Mouse (Mus musculus) lung, postnatal 0 days (tissue): ENCODE data around the gene Fstl3. TPM values are rescaled to one million over a fixed set of nuclear protein-coding genes. Genes with fewer than 3 reads are reported as not detected.
A peak's percentile ranks its signal among the peaks of the same experiment; 100 is the strongest.

Experiments used
- ATAC-seq: fragments of 200-750 bp; cut with Nextera tagmentation; 2 replicates; pipeline ENCODE4 v1.8.0; 2017; ENCODE audit warnings: moderate library complexity
- DNase-seq: peaks from one replicate; pipeline ENCODE4 v3.0.0-alpha.2; 2016; ENCODE audit warnings: low spot score
- H3K27ac ChIP-seq: fragments of 300-500 bp; sonication (generic); 2 replicates; pipeline ENCODE4 v1.5.1; 2014; ENCODE audit warnings: antibody characterized with exemption, mild to moderate bottlenecking, low read length, mixed read lengths
- H3K27me3 ChIP-seq: fragments of 300-500 bp; sonication (generic); replicated peaks from 2 replicates; pipeline ENCODE4 v1.6.1; 2014; ENCODE audit warnings: low read length, mixed read lengths; ENCODE audit not compliant: insufficient read depth
- H3K36me3 ChIP-seq: fragments of 300-500 bp; sonication (generic); 2 replicates; pipeline ENCODE4 v1.6.1; 2014; ENCODE audit warnings: low read length, mixed read lengths; ENCODE audit not compliant: insufficient read depth
- H3K4me1 ChIP-seq: fragments of 300-500 bp; sonication (generic); 2 replicates; pipeline ENCODE4 v1.6.1; 2014; ENCODE audit warnings: antibody characterized with exemption, low read depth, low read length, mixed read lengths; ENCODE audit not compliant: insufficient read depth
- H3K4me2 ChIP-seq: fragments of 300-500 bp; sonication (generic); replicated peaks from 2 replicates; pipeline ENCODE4 v1.6.1; 2014; ENCODE audit warnings: low read depth, mild to moderate bottlenecking, low read length, moderate library complexity, mixed read lengths
- H3K4me3 ChIP-seq: fragments of 300-500 bp; sonication (generic); 2 replicates; pipeline ENCODE4 v1.5.1; 2014; ENCODE audit warnings: low read depth, low read length
- H3K9ac ChIP-seq: fragments of 300-500 bp; sonication (generic); replicated peaks from 2 replicates; pipeline ENCODE4 v1.6.1; 2014; ENCODE audit warnings: low read depth, mild to moderate bottlenecking
- H3K9me3 ChIP-seq: fragments of 300-500 bp; sonication (generic); 2 replicates; pipeline ENCODE4 v1.6.1; 2016; ENCODE audit warnings: low read length, mixed read lengths
- CTCF ChIP-seq: IDR thresholded peaks from 2 replicates; pipeline ENCODE4 v1.5.1; 2016; ENCODE audit warnings: antibody characterized with exemption, mild to moderate bottlenecking
- EP300 ChIP-seq: IDR thresholded peaks from 2 replicates; pipeline ENCODE4 v1.6.1; 2016; ENCODE audit warnings: antibody characterized with exemption, mild to moderate bottlenecking, control low read depth
- WGBS: fragments of 180-500 bp; shearing (Covaris S2); extraction: QIAGEN DNeasy Blood & Tissue Kit; methylation state at CpG from one replicate; pipeline ENCODE4 v1.1.7; 2014; 5-methylcytosine and 5-hydroxymethylcytosine counted together
- polyA plus RNA-seq: library from polyadenylated mRNA; unstranded; fragments of >200 nt; fragmentation: Nextera tagmentation; extraction: Ambion mirVana; gene quantifications from 2 replicates; pipeline ENCODE4 v1.2.1, GENCODE M21; 2015

The Fstl3 gene
- polyA plus RNA-seq, 1 experiment from 2014 or later = 39.9 TPM

DNA sequence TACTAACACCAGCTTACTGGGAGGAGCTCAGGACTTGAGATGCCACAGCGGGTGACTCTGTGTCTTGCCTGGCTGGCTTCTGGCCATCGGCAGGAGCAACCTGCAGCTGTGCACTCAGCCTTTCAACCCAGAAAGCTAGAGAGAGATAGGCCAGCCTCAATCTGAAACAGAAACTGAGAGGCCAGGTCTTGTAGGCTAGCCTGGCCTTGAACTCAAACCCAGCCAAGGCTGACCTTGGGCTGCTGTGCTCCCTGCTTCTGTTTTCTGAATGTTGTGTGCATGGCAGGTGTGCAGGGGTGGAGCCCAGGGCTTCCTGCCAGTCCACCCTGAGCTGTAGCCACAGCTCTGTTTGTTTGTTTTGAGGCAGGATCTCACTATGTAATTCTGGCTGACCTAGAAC lies 3.9 kb upstream of the Fstl3 start:
- H3K9ac ChIP-seq = no peak overlapping the region
- no peak overlapping the region for H3K4me2 ChIP-seq
- WGBS = 79% methylated on average over 2 of the region's 2 CpGs
- H3K9me3 ChIP-seq = no peaks in the 10 kb centered on the region
- no peak for TF ChIP-seq EP300
- TF ChIP-seq CTCF = no peak
- ATAC-seq (no peak), DNase-seq (no peak)
- H3K27ac ChIP-seq = no peak overlapping the region
- H3K27me3 ChIP-seq = no peaks in the 10 kb centered on the region
- H3K4me1 ChIP-seq = 0 out of 2 replicates have a peak, but pooled peaks cover 8% of the 10 kb centered on the region
- H3K4me3 ChIP-seq = no peak overlapping the region
- no peaks in the 10 kb centered on the region for H3K36me3 ChIP-seq

DNA sequence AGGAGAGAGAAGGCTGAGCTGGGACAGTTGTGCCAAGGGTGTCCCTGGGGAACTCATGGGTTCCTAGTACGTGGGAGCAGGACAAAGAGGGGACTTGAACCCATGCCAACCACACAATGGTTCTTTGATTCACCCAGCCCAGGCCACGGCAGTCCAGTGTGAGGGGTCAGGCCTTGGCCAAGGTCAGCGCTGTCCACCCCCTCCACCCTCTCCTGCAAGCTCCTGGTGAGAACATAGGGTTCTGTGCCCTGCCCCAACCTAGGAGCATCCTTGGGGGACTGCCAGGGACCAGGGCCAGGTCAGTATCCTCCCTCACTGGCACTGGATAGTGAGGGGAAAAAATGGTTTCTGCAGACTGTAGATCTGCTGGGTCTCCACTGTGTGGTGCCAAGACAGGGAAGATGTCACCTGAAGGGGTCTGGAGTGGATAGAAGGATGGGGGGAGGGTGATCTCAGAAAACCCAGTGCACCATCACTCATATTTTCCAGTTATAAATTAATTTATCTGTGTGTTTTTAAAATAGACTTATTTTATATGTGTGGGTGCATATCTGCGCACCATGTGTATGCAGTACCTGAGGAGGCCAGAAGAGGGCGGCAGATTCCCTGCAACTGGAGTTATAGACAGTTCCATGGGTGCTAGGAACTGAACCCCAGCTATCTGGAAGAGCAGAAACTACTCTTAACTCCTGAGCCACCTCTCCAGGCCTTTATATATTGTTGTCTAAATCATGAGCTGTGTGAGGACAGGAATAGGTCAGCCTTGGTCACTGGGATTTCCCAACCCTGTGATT lies 2.4 kb upstream of the Fstl3 start:
- Histone ChIP-seq H3K27me3 (no peaks in the 10 kb centered on the region), H3K4me3 (no peak overlapping the region), H3K9ac (no peak overlapping the region), H3K4me2 (no peak overlapping the region), H3K36me3 (no peaks in the 10 kb centered on the region), H3K4me1 (0 out of 2 replicates have a peak, but pooled peaks cover 13% of the 10 kb centered on the region), H3K9me3 (no peaks in the 10 kb centered on the region), H3K27ac (no peak overlapping the region)
- ATAC-seq = no peak
- TF ChIP-seq CTCF (peak; percentile 47), EP300 (no peak)
- WGBS = 63% methylated on average over 5 of the region's 5 CpGs
- DNase-seq = no peak

DNA sequence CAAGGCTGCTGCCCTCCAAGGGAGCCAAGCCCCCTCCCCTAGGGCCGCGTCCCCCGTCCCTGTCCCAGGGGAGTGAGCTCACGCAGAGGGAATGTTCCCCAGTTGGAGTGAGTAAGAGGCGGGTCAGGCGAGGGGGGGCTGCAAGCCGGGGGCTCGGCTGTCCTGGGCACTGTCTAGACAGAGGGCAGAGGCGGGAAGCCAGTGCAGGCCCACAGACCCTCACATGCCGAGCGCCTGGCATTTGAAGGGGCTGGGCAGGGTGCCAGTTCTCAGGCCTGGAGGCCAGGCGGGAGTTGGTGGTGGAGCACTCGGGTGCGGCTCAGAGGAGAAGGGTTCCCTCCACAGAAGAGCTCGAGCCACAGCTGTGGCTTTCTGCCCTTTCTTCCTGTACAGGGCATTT lies 934 bp downstream of the Fstl3 start:
- Histone ChIP-seq H3K4me3 (peak overlapping the region; percentile 40; the same call in 1 of the 2 replicates), H3K27ac (peak overlapping the region; percentile 60), H3K4me2 (peak overlapping the region; percentile 58), H3K36me3 (no peaks in the 10 kb centered on the region; the same call in 1 of the 2 replicates), H3K9me3 (no peaks in the 10 kb centered on the region), H3K9ac (no peak overlapping the region), H3K27me3 (no peaks in the 10 kb centered on the region), H3K4me1 (peaks cover 17% of the 10 kb centered on the region; the same call in 1 of the 2 replicates)
- WGBS = 2% methylated on average over 15 of the region's 15 CpGs
- TF ChIP-seq EP300 = 0 out of 2 replicates have a peak, but pooled peaks have one; percentile 29
- no peak for TF ChIP-seq CTCF
- peak; percentile 72 for DNase-seq
- ATAC-seq = peak; percentile 20

DNA sequence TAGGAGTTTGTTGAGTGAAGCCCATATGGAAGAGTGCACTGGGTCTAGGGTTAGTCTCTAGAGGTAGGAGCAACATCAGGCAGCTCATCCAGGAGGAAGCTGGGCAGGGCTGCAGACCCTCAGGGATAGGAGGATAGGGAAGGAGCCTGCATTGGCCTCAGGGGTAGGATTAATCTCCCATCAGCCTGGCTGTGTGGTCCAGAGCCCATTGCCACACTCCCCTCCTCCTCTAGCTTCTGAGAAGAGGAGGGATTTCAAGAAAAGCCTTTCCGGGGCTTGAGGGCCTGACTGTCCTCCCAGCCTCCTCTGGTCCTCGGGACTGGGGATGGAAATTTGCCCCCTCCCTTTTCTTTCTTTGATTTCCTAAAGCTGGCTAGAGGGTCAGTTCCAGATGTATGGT lies 2.1 kb downstream of the Fstl3 start:
- peaks cover 17% of the 10 kb centered on the region; the same call in 1 of the 2 replicates for H3K4me1 ChIP-seq
- H3K9ac ChIP-seq = no peak overlapping the region
- ATAC-seq = no peak
- H3K4me2 ChIP-seq = 0 out of 2 replicates have a peak overlapping the region, but pooled peaks have one; percentile 61
- no peak overlapping the region for H3K4me3 ChIP-seq
- TF ChIP-seq EP300 = no peak
- no peak for TF ChIP-seq CTCF
- no peak overlapping the region for H3K27ac ChIP-seq
- DNase-seq = no peak
- no peaks in the 10 kb centered on the region for H3K27me3 ChIP-seq
- H3K9me3 ChIP-seq = no peaks in the 10 kb centered on the region
- no peaks in the 10 kb centered on the region; the same call in 1 of the 2 replicates for H3K36me3 ChIP-seq
- WGBS = 17% methylated on average over 2 of the region's 2 CpGs

DNA sequence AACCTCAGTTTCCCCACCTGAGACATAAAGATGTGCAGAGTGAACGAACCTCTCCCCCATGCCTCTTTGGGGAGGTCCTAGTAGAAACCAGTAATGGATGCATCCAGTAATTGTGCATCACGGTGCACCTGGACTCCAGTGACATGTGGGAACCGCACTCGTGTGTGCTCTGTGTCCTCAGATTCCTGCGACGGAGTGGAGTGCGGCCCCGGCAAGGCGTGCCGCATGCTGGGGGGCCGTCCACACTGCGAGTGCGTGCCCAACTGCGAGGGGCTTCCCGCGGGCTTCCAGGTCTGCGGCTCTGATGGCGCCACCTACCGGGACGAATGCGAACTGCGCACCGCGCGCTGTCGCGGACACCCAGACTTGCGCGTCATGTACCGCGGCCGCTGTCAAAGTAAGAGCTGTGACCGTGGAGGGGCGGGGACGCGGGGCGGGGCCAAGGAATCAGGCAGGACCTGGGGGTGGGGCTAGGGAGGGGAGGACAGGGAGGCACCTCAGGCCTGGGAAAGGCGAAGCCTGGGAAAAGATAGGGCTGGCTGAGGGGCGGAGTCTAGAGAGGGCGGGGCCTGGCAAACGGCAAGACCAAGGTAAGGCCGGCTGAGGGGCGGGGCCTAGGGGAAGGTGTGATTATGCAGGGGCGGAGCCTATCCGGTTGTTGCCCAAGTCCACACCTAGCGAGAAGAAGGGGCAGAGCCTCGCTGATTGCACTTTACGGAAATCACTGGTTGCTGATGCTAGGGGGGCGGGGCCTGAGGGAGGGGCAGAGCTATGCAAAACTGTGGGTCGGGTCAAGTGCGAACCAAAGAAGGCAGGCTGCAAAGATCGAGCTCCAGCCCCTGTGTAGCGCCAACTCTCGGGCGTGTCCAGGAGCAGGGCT lies 3.0 kb downstream of the Fstl3 start:
- WGBS = 2% methylated on average over 55 of the region's 55 CpGs
- peak overlapping the region; percentile 61 for H3K4me2 ChIP-seq
- H3K27me3 ChIP-seq = no peaks in the 10 kb centered on the region
- H3K9me3 ChIP-seq = no peaks in the 10 kb centered on the region
- peak overlapping the region; percentile 31 for H3K4me3 ChIP-seq
- no peak overlapping the region for H3K9ac ChIP-seq
- H3K27ac ChIP-seq = peak overlapping the region; percentile 78
- H3K4me1 ChIP-seq = peaks cover 17% of the 10 kb centered on the region; the same call in 1 of the 2 replicates
- DNase-seq = peak; percentile 98
- peak; percentile 88 for ATAC-seq
- no peaks in the 10 kb centered on the region; the same call in 1 of the 2 replicates for H3K36me3 ChIP-seq
- TF ChIP-seq CTCF = peak; percentile 89
- TF ChIP-seq EP300 = no peak

DNA sequence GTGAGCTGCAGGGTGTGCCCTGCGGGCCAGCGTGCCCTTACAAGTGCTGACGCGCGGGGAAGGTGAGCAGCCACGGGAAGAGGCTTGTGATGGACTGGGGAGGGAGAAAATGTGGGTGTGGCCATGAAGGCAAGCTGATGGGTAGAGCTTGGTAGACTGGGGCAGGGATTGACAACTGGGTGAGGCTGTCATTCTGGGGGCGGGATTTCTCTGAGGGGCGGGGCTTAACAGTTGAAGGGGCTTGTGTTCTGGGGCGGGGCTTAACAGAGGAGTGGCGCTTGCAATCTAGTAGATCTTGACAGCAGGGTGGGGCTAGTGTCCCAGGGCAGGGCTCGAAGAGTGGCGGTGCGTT lies 3.6 kb downstream of the Fstl3 start:
- Histone ChIP-seq H3K27me3 (no peaks in the 10 kb centered on the region), H3K27ac (peak overlapping the region; percentile 78), H3K4me2 (peak overlapping the region; percentile 61), H3K36me3 (no peaks in the 10 kb centered on the region; the same call in 1 of the 2 replicates), H3K4me3 (peak overlapping the region; percentile 31), H3K4me1 (peaks cover 17% of the 10 kb centered on the region; the same call in 1 of the 2 replicates), H3K9ac (no peak overlapping the region), H3K9me3 (no peaks in the 10 kb centered on the region)
- TF ChIP-seq EP300 (no peak), CTCF (no peak)
- DNase-seq (no peak), ATAC-seq (no peak)
- under 1% methylated on average over 13 of the region's 13 CpGs for WGBS
